Mouse (Mus musculus): Measurements from ENCODE around the gene Pip5k1c.
A peak's percentile ranks its signal among the peaks of the same experiment; 100 is the strongest.

Gene Pip5k1c

GRCm38 (mm10) chr10:81349146-81349545, 56.4 kb downstream of the Pip5k1c start:
- DNase-seq (ENCODE audit: extremely low spot score) = no peak

- DNase-seq (ENCODE audit: extremely low spot score) = no peak
Measured at GRCm38 (mm10) chr10:81349961-81350350, 57.2 kb downstream of the Pip5k1c start.

- DNase-seq (ENCODE audit: extremely low spot score) = peak; percentile 99
Measured at GRCm38 (mm10) chr10:81350351-81351063, 57.7 kb downstream of the Pip5k1c start, which contains the start of gene Hmg20b. Hmg20b (minus strand) TSS chr10:81350480.

GRCm38 (mm10) chr10:81351678-81352291, 59.0 kb downstream of the Pip5k1c start:
- DNase-seq (ENCODE audit: extremely low spot score) = no peak

GRCm38 (mm10) chr10:81354738-81355477, 62.1 kb downstream of the Pip5k1c start:
- DNase-seq (ENCODE audit: extremely low spot score) = no peak

GRCm38 (mm10) chr10:81355533-81355932, 62.8 kb downstream of the Pip5k1c start:
- no peak for DNase-seq (ENCODE audit: extremely low spot score)

GRCm38 (mm10) chr10:81356352-81356990, 63.7 kb downstream of the Pip5k1c start:
- no peak for DNase-seq (ENCODE audit: extremely low spot score)

GRCm38 (mm10) chr10:81356991-81357844, 64.5 kb downstream of the Pip5k1c start, which contains the start of gene Mfsd12:
Mfsd12 (plus strand) TSS chr10:81357491.
- peak; percentile 85 for DNase-seq (ENCODE audit: extremely low spot score)

GRCm38 (mm10) chr10:81358209-81358608, 65.4 kb downstream of the Pip5k1c start:
- no peak for DNase-seq (ENCODE audit: extremely low spot score)

GRCm38 (mm10) chr10:81358841-81359240, 66.1 kb downstream of the Pip5k1c start:
- DNase-seq (ENCODE audit: extremely low spot score) = no peak

- DNase-seq (ENCODE audit: extremely low spot score) = no peak
Measured at GRCm38 (mm10) chr10:81360721-81361120, 68.0 kb downstream of the Pip5k1c start.

GRCm38 (mm10) chr10:81362336-81362949, 69.7 kb downstream of the Pip5k1c start:
- no peak for DNase-seq (ENCODE audit: extremely low spot score)

- no peak for DNase-seq (ENCODE audit: extremely low spot score)
Measured at GRCm38 (mm10) chr10:81363436-81364346, 70.9 kb downstream of the Pip5k1c start.

- no peak for DNase-seq (ENCODE audit: extremely low spot score)
Measured at GRCm38 (mm10) chr10:81364666-81365065, 71.9 kb downstream of the Pip5k1c start.

GRCm38 (mm10) chr10:81365073-81365472, 72.3 kb downstream of the Pip5k1c start:
- no peak for DNase-seq (ENCODE audit: extremely low spot score)

- DNase-seq (ENCODE audit: extremely low spot score) = peak; percentile 70
Measured at GRCm38 (mm10) chr10:81365672-81366476, 73.1 kb downstream of the Pip5k1c start, which contains the start of gene 4930404N11Rik. 4930404N11Rik (minus strand) TSS chr10:81365816.

- no peak for DNase-seq (ENCODE audit: extremely low spot score)
Measured at GRCm38 (mm10) chr10:81366477-81367206, 73.9 kb downstream of the Pip5k1c start.

- no peak for DNase-seq (ENCODE audit: extremely low spot score)
Measured at GRCm38 (mm10) chr10:81367207-81367495, 74.4 kb downstream of the Pip5k1c start.

All from embryo, embryonic 9.5 days (tissue).